7 mouse cellular contexts compared by ENCODE assay signal in genomic region chr4:136143193-136143976, GRCm38 (mm10). TPM values are rescaled to one million over a fixed set of nuclear protein-coding genes. Genes with fewer than 3 reads are reported as not detected.
DNase-seq lines count a peak whose midpoint lies in the region; ATAC-seq and TF ChIP-seq lines count a peak whose summit lies in the region.

Gene Id3 (plus strand): TSS chr4:136143497.

- TF ChIP-seq POLR2A in small intestine, adult 2 months (IDR thresholded peaks at IDR 0.05; ENCODE audit: low read depth, low read length) = peak; percentile 99

- H3K4me2 ChIP-seq in intestine, embryonic 16.5 days (ENCODE audit: low read depth, low read length) = peak within 1 kb of the TSS; percentile 79
- H3K4me2 ChIP-seq in midbrain, embryonic 12.5 days (replicated peaks) = peak within 1 kb of the TSS; percentile 78

- H3K27ac ChIP-seq in intestine, embryonic 16.5 days (ENCODE audit: low read length) = peak within 1 kb of the TSS; percentile 98
- peak within 1 kb of the TSS; percentile 96 for H3K27ac ChIP-seq in limb, embryonic 10.5 days
- H3K27ac ChIP-seq in midbrain, embryonic 12.5 days (replicated peaks) = peak within 1 kb of the TSS; percentile 90
- peak within 1 kb of the TSS; percentile 98 for H3K27ac ChIP-seq in small intestine, adult 2 months (ENCODE audit: insufficient read depth, low read depth, low read length)

- peak; percentile 84 for ATAC-seq in intestine, embryonic 16.5 days
- peak; percentile 82 for ATAC-seq in midbrain, embryonic 12.5 days (ENCODE audit: low FRiP score, low read depth)

- peak; percentile 93 for DNase-seq in T-cell, adult 2 months (ENCODE audit: low spot score)
- DNase-seq in embryo, embryonic 10 days (ENCODE audit: low spot score) = peak; percentile 95
- DNase-seq in gastrocnemius, postnatal 4 days (ENCODE audit: low spot score in 2 of 2) = peak; percentile 92 to 94
- peak; percentile 96 for DNase-seq in limb, embryonic 10.5 days (ENCODE audit: low spot score)

- H3K27me3 ChIP-seq in intestine, embryonic 16.5 days (replicated peaks; ENCODE audit: control insufficient read depth, insufficient read depth, low read length) = no peaks in the 10 kb centered on the region
- H3K27me3 ChIP-seq in limb, embryonic 10.5 days (ENCODE audit: low read depth, poor library complexity, severe bottlenecking) = no peaks in the 10 kb centered on the region
- H3K27me3 ChIP-seq in midbrain, embryonic 12.5 days = peaks cover 15% of the 10 kb centered on the region; the same call in 1 of the 2 replicates
- no peaks in the 10 kb centered on the region for H3K27me3 ChIP-seq in small intestine, adult 2 months (ENCODE audit: control insufficient read depth, insufficient read depth, low read length)

- no peaks in the 10 kb centered on the region for H3K36me3 ChIP-seq in intestine, embryonic 16.5 days (ENCODE audit: control insufficient read depth, insufficient read depth, low read length)
- H3K36me3 ChIP-seq in limb, embryonic 10.5 days = peaks cover 10% of the 10 kb centered on the region; the same call in 1 of the 2 replicates
- H3K36me3 ChIP-seq in midbrain, embryonic 12.5 days = no peaks in the 10 kb centered on the region
- H3K36me3 ChIP-seq in small intestine, adult 2 months (ENCODE audit: control insufficient read depth, insufficient read depth, low read length) = peaks cover 10% of the 10 kb centered on the region

- no peaks in the 10 kb centered on the region for H3K9me3 ChIP-seq in intestine, embryonic 16.5 days (ENCODE audit: control insufficient read depth, low read length)
- H3K9me3 ChIP-seq in limb, embryonic 10.5 days (replicated peaks) = no peaks in the 10 kb centered on the region
- no peaks in the 10 kb centered on the region for H3K9me3 ChIP-seq in midbrain, embryonic 12.5 days

- H3K4me3 ChIP-seq in intestine, embryonic 16.5 days (ENCODE audit: low read length) = peak within 1 kb of the TSS; percentile 82
- H3K4me3 ChIP-seq in limb, embryonic 10.5 days = peak within 1 kb of the TSS; percentile 88
- H3K4me3 ChIP-seq in midbrain, embryonic 12.5 days = peak within 1 kb of the TSS; percentile 75
- peak within 1 kb of the TSS; percentile 77 for H3K4me3 ChIP-seq in small intestine, adult 2 months (ENCODE audit: low read depth, low read length)

- WGBS in intestine, embryonic 16.5 days = under 1% methylated on average over 39 of the region's 39 CpGs
- WGBS in limb, embryonic 10.5 days = under 1% methylated on average over 39 of the region's 39 CpGs
- under 1% methylated on average over 39 of the region's 39 CpGs for WGBS in midbrain, embryonic 12.5 days
- WGBS in small intestine, adult 2 months = under 1% methylated on average over 39 of the region's 39 CpGs

- TF ChIP-seq CTCF in small intestine, adult 2 months (IDR thresholded peaks at IDR 0.05; ENCODE audit: extremely low read depth, insufficient read length, insufficient replicate concordance, low read depth, low read length) = no peak

- H3K9ac ChIP-seq in intestine, embryonic 16.5 days (ENCODE audit: low read depth, low read length) = peak within 1 kb of the TSS; percentile 93
- peak within 1 kb of the TSS; percentile 83 for H3K9ac ChIP-seq in midbrain, embryonic 12.5 days (replicated peaks)

- peaks cover 64% of the 10 kb centered on the region for H3K4me1 ChIP-seq in intestine, embryonic 16.5 days (ENCODE audit: control insufficient read depth, insufficient read depth, low read length)
- H3K4me1 ChIP-seq in limb, embryonic 10.5 days = peaks cover 87% of the 10 kb centered on the region
- H3K4me1 ChIP-seq in midbrain, embryonic 12.5 days = peaks cover 85% of the 10 kb centered on the region
- peaks cover 26% of the 10 kb centered on the region for H3K4me1 ChIP-seq in small intestine, adult 2 months (ENCODE audit: control insufficient read depth, insufficient read depth, insufficient read length, low read length)

RNA-seq across cellular contexts. Expression of gene Id3, which starts in this region (rescaled TPM):
- total RNA-seq in gastrocnemius, postnatal 4 days (2021) = 10 to 100 TPM; 51.3 to 59.3 TPM
- polyA plus RNA-seq in intestine, embryonic 16.5 days (2015; fragmentation: Nextera tagmentation; extraction: Ambion mirVana) = 232 and 245 TPM in 2 replicates
- polyA plus RNA-seq in limb, embryonic 10.5 days (2016; fragmentation: Nextera tagmentation; extraction: Ambion mirVana) = 375 and 475 TPM in 2 replicates
- polyA plus RNA-seq in midbrain, embryonic 12.5 days (2016; fragmentation: Nextera tagmentation; extraction: Ambion mirVana) = 355 and 390 TPM in 2 replicates
- polyA plus RNA-seq in small intestine, adult 2 months (2012; rRNA removed) = 262 and 519 TPM in 2 replicates

Comparison
In these comparisons a context has a peak if more than half of its experiments do, and no peak if none do; other contexts are left out.
1. Peak in every context shown above with its lines: DNase-seq, ATAC-seq, H3K4me3 ChIP-seq and H3K27ac ChIP-seq.